In genomic region chr6:115808488-115809231, GRCm38 (mm10) we compare ENCODE assay signal across 8 mouse cellular contexts. TPM values are rescaled to one million over a fixed set of nuclear protein-coding genes. Genes with fewer than 3 reads are reported as not detected.
DNase-seq lines count a peak whose midpoint lies in the region; ATAC-seq lines count a peak whose summit lies in the region.

TSS of gene Rpl32 (minus strand) at chr6:115808747.

- no peaks in the 10 kb centered on the region for H3K9me3 ChIP-seq in hindbrain, embryonic 12.5 days (replicated peaks)

- DNase-seq in NIH3T3 (ENCODE audit: low read depth) = peak; percentile 96
- DNase-seq in cerebellum, postnatal 10 days = peak; percentile 92
- peak; percentile 75 to 84 for DNase-seq in frontal cortex, postnatal 10 days (ENCODE audit: low spot score in 2 of 2)
- DNase-seq in layer of hippocampus, postnatal 14 days (ENCODE audit: low spot score in 2 of 2) = peak; percentile 91
- DNase-seq in lung, postnatal 14 days = peak; percentile 87
- DNase-seq in retina, adult 2 months (ENCODE audit: low read depth, low spot score) = peak; percentile 89
- peak; percentile 84 to 85 for DNase-seq in thymus, postnatal 36 days

- H3K36me3 ChIP-seq in hindbrain, embryonic 12.5 days = peaks cover 37% of the 10 kb centered on the region

- H3K4me3 ChIP-seq in hindbrain, embryonic 12.5 days = peak within 1 kb of the TSS; percentile 96

- H3K4me2 ChIP-seq in hindbrain, embryonic 12.5 days (replicated peaks) = peak within 1 kb of the TSS; percentile 88

- no peaks in the 10 kb centered on the region for H3K27me3 ChIP-seq in hindbrain, embryonic 12.5 days

- WGBS in hindbrain, embryonic 12.5 days = under 1% methylated on average over 47 of the region's 47 CpGs

- H3K9ac ChIP-seq in hindbrain, embryonic 12.5 days = peak within 1 kb of the TSS; percentile 99

- peaks cover 20% of the 10 kb centered on the region for H3K4me1 ChIP-seq in hindbrain, embryonic 12.5 days

- peak; percentile 84 for ATAC-seq in hindbrain, embryonic 12.5 days (ENCODE audit: low FRiP score)

- peak within 1 kb of the TSS; percentile 97 for H3K27ac ChIP-seq in hindbrain, embryonic 12.5 days

RNA-seq across cellular contexts. Expression of gene Rpl32, which starts in this region (rescaled TPM):
- polyA plus RNA-seq in hindbrain, embryonic 12.5 days (2016; fragmentation: Nextera tagmentation; extraction: Ambion mirVana) = 1,424 and 1,629 TPM in 2 replicates
- total RNA-seq in layer of hippocampus, postnatal 14 days (2021) = 100 to 1,000 TPM; 500 to 526 TPM

Comparison
In these comparisons a context has a peak if more than half of its experiments do, and no peak if none do; other contexts are left out.
1. Peak in every context shown above with its lines: DNase-seq, ATAC-seq, H3K4me3 ChIP-seq and H3K27ac ChIP-seq.